Mouse (Mus musculus): ENCODE data around the gene Hmgn1. TPM values are rescaled to one million over a fixed set of nuclear protein-coding genes. Genes with fewer than 3 reads are reported as not detected.

Hmgn1 gene
- total and polyA plus RNA-seq, 3 experiments, result 243 to 745 (median 394) TPM

- no peaks in the 10 kb centered on the region for H3K36me3 ChIP-seq (replicated peaks in 1 of 2; ENCODE audit: control insufficient read depth in 1 of 2, insufficient read depth in 1 of 2, low read length in 1 of 2)
- H3K79me2 ChIP-seq (replicated peaks; ENCODE audit: control insufficient read depth, extremely low read depth, insufficient read depth, poor library complexity, severe bottlenecking), result no peaks in the 10 kb centered on the region
- no peak overlapping the region for H3K4me3 ChIP-seq (replicated peaks in 1 of 3; ENCODE audit: low read depth in 2 of 3, low read length in 2 of 3, poor library complexity in 1 of 3)
- no peak overlapping the region for H3K4me2 ChIP-seq (ENCODE audit: insufficient read depth, low read depth, poor library complexity, severe bottlenecking)
- in situ Hi-C loops (cut with MboI; ENCODE audit: low pct_ligation_motif_present, low pct_unique_long_range_greater_than_20kb, low sequenced_read_pairs) (no loop called here), dilution Hi-C loops (cut with MboI; ENCODE audit: extremely low pct_ligation_motif_present, extremely low pct_unique_long_range_greater_than_20kb, low sequenced_read_pairs) (no loop called here)
- peaks cover 52% of the 10 kb centered on the region for H3K27me3 ChIP-seq (replicated peaks)
- TF ChIP-seq ZC3H11A (IDR thresholded peaks at IDR 0.05; ENCODE audit: low read depth, low read length) (no peak), MEF2A (IDR thresholded peaks at IDR 0.05; ENCODE audit: borderline replicate concordance, low read depth, low read length) (no peak)
- H3K9ac ChIP-seq (ENCODE audit: insufficient read depth, low read depth), result no peak overlapping the region
- peaks cover 0 to 5% of the 10 kb centered on the region in 2 experiments; a peak in 2 of 4 replicates for H3K4me1 ChIP-seq (ENCODE audit: control insufficient read depth in 1 of 2, insufficient read depth in 2 of 2)
- DNase-seq (ENCODE audit: extremely low read depth), result no peak
- H3K27ac ChIP-seq (ENCODE audit: insufficient read depth, low read depth), result no peak overlapping the region
- peaks cover 19% of the 10 kb centered on the region for H3K9me3 ChIP-seq (replicated peaks; ENCODE audit: low read length)
Measured at GRCm38 (mm10) chr16:96080524-96080923, 47.0 kb downstream of the Hmgn1 start.

Other genes starting within 250 kb of the Hmgn1 start
- gene Psmg1, start 136.8 kb downstream of the Hmgn1 start, total RNA-seq (2012; rRNA removed), result 134 and 146 TPM in 2 replicates
- gene Psmg1, start 136.8 kb downstream of the Hmgn1 start, total RNA-seq (2014; rRNA removed), result 250 and 256 TPM in 2 replicates
- gene Psmg1, start 136.8 kb downstream of the Hmgn1 start, polyA plus RNA-seq (2012; ENCODE audit: insufficient read length, low read depth), result 198 and 220 TPM in 2 replicates
- gene Brwd1, start 45.2 kb downstream of the Hmgn1 start, total RNA-seq (2012; rRNA removed), result 7.1 and 8.1 TPM in 2 replicates
- 4.3 and 4.4 TPM in 2 replicates for gene Brwd1, start 45.2 kb downstream of the Hmgn1 start, total RNA-seq (2014; rRNA removed)
- gene Brwd1, start 45.2 kb downstream of the Hmgn1 start, polyA plus RNA-seq (2012; ENCODE audit: insufficient read length, low read depth), result 3.4 and 4.4 TPM in 2 replicates
- 34.5 and 40.3 TPM in 2 replicates for gene Wrb, start 17.7 kb upstream of the Hmgn1 start, total RNA-seq (2012; rRNA removed)
- gene Wrb, start 17.7 kb upstream of the Hmgn1 start, total RNA-seq (2014; rRNA removed), result 58.8 and 59.7 TPM in 2 replicates
- 45.2 and 51.3 TPM in 2 replicates for gene Wrb, start 17.7 kb upstream of the Hmgn1 start, polyA plus RNA-seq (2012; ENCODE audit: insufficient read length, low read depth)
- 0.04 TPM in 1 of 2 replicates, not detected in the other for gene Lca5l, start 64.5 kb upstream of the Hmgn1 start, total RNA-seq (2012; rRNA removed)
- gene Lca5l, start 64.5 kb upstream of the Hmgn1 start, total RNA-seq (2014; rRNA removed), result not detected in 2 replicates
- gene Lca5l, start 64.5 kb upstream of the Hmgn1 start, polyA plus RNA-seq (2012; ENCODE audit: insufficient read length, low read depth), result 0.33 and 0.37 TPM in 2 replicates
- gene Sh3bgr, start 72.7 kb upstream of the Hmgn1 start, total RNA-seq (2012; rRNA removed), result 0.38 TPM in 1 of 2 replicates, not detected in the other
- not detected in 2 replicates for gene Sh3bgr, start 72.7 kb upstream of the Hmgn1 start, total RNA-seq (2014; rRNA removed)
- 0.70 and 1.6 TPM in 2 replicates for gene Sh3bgr, start 72.7 kb upstream of the Hmgn1 start, polyA plus RNA-seq (2012; ENCODE audit: insufficient read length, low read depth)
- 0.04 and 0.13 TPM in 2 replicates for gene B3galt5, start 108.1 kb upstream of the Hmgn1 start, total RNA-seq (2012; rRNA removed)
- 0.23 and 0.26 TPM in 2 replicates for gene B3galt5, start 108.1 kb upstream of the Hmgn1 start, total RNA-seq (2014; rRNA removed)
- 0.57 and 0.87 TPM in 2 replicates for gene B3galt5, start 108.1 kb upstream of the Hmgn1 start, polyA plus RNA-seq (2012; ENCODE audit: insufficient read length, low read depth)

All from CH12.LX (cell line).